12 mouse cellular contexts compared by ENCODE assay signal in genomic region chr12:36208456-36208855, GRCm38 (mm10). TPM values are rescaled to one million over a fixed set of nuclear protein-coding genes. Genes with fewer than 3 reads are reported as not detected.
DNase-seq lines count a peak whose midpoint lies in the region; ATAC-seq lines count a peak whose summit lies in the region.
"Had no signal": no experiment of that assay in that cellular context is flagged by ENCODE, and none has a peak within 500 bp of the region (broad histone marks: within the 10 kb centered on the region; RNA-seq: fewer than 3 reads in every experiment).

No protein-coding gene starts in this region.

- no peak for DNase-seq in forebrain, embryonic 10.5 days (ENCODE audit: extremely low spot score, low spot score)
- peak; percentile 10 for DNase-seq in neural tube, embryonic 11.5 days (ENCODE audit: low spot score)
- DNase-seq in neural tube, embryonic 10.5 days (ENCODE audit: extremely low spot score, low spot score) = no peak
- no peak for DNase-seq in kidney, adult 8-10 months
- DNase-seq in urinary bladder, adult 2 months (ENCODE audit: low spot score) = no peak
- DNase-seq in kidney, postnatal 4 days = no peak
- DNase-seq: kidney, postnatal 14 days; thymus, postnatal 36 days had no signal

- peak overlapping the region; percentile 14; the same call in 1 of the 2 replicates for H3K4me3 ChIP-seq in forebrain, embryonic 15.5 days
- H3K4me3 ChIP-seq in forebrain, embryonic 10.5 days = no peak overlapping the region
- no peak overlapping the region for H3K4me3 ChIP-seq in neural tube, embryonic 11.5 days (ENCODE audit: low read depth, low read length)

- no peaks in the 10 kb centered on the region for H3K36me3 ChIP-seq in forebrain, embryonic 15.5 days
- no peaks in the 10 kb centered on the region for H3K36me3 ChIP-seq in forebrain, embryonic 10.5 days (replicated peaks)
- no peaks in the 10 kb centered on the region for H3K36me3 ChIP-seq in neural tube, embryonic 11.5 days (ENCODE audit: control insufficient read depth, insufficient read depth, low read length)

- H3K9ac ChIP-seq in forebrain, embryonic 15.5 days (replicated peaks) = no peak overlapping the region
- no peak overlapping the region for H3K9ac ChIP-seq in neural tube, embryonic 11.5 days (ENCODE audit: low read length)

- 49% methylated on average over 19 of the region's 19 CpGs for WGBS in forebrain, embryonic 15.5 days
- 80% methylated on average over 19 of the region's 19 CpGs for WGBS in forebrain, embryonic 10.5 days
- WGBS in neural tube, embryonic 11.5 days = 85% methylated on average over 19 of the region's 19 CpGs

- H3K27ac ChIP-seq in forebrain, embryonic 15.5 days (replicated peaks) = no peak overlapping the region
- no peak overlapping the region for H3K27ac ChIP-seq in forebrain, embryonic 10.5 days
- no peak overlapping the region for H3K27ac ChIP-seq in neural tube, embryonic 11.5 days (ENCODE audit: low read depth, low read length)
- H3K27ac ChIP-seq: macrophage had no signal

- no peaks in the 10 kb centered on the region for H3K9me3 ChIP-seq in forebrain, embryonic 15.5 days
- H3K9me3 ChIP-seq in forebrain, embryonic 10.5 days = no peaks in the 10 kb centered on the region
- no peaks in the 10 kb centered on the region for H3K9me3 ChIP-seq in neural tube, embryonic 11.5 days (ENCODE audit: control insufficient read depth, low read length)

- no peak; the same call in 1 of the 2 replicates for ATAC-seq in forebrain, embryonic 15.5 days (replicated peaks)
- no peak for ATAC-seq in neural tube, embryonic 11.5 days (ENCODE audit: insufficient read depth, low FRiP score, low TSS enrichment)
- 0 out of 2 replicates have a peak, but pooled peaks have one; percentile 12 for ATAC-seq in megakaryocyte progenitor cell, adult 5-6 weeks (replicated peaks; ENCODE audit: poor library complexity)

- H3K27me3 ChIP-seq in forebrain, embryonic 15.5 days = no peaks in the 10 kb centered on the region
- no peaks in the 10 kb centered on the region for H3K27me3 ChIP-seq in forebrain, embryonic 10.5 days (ENCODE audit: poor library complexity, severe bottlenecking)
- H3K27me3 ChIP-seq in neural tube, embryonic 11.5 days (ENCODE audit: control insufficient read depth, insufficient read depth, low read length) = no peaks in the 10 kb centered on the region

- H3K4me2 ChIP-seq in forebrain, embryonic 15.5 days (replicated peaks) = peak overlapping the region; percentile 13; the same call in 1 of the 2 replicates
- no peak overlapping the region for H3K4me2 ChIP-seq in neural tube, embryonic 11.5 days (ENCODE audit: low read depth)

- H3K4me1 ChIP-seq in forebrain, embryonic 15.5 days = peaks cover 9% of the 10 kb centered on the region
- H3K4me1 ChIP-seq in forebrain, embryonic 10.5 days = peaks cover 9% of the 10 kb centered on the region
- H3K4me1 ChIP-seq in neural tube, embryonic 11.5 days (ENCODE audit: control insufficient read depth, insufficient read depth, low read length) = peaks cover 6% of the 10 kb centered on the region

RNA-seq across cellular contexts. Expression of gene Lrrc72, which starts 44.7 kb away (rescaled TPM):
- not detected in 2 replicates for polyA plus RNA-seq in forebrain, embryonic 15.5 days (2015; fragmentation: Nextera tagmentation; extraction: Ambion mirVana)
- not detected in 2 replicates for polyA plus RNA-seq in forebrain, embryonic 10.5 days (2016; fragmentation: Nextera tagmentation; extraction: Ambion mirVana)
- polyA plus RNA-seq in neural tube, embryonic 11.5 days (2014; fragmentation: Nextera tagmentation; extraction: Ambion mirVana) = not detected in 2 replicates
- total RNA-seq in megakaryocyte progenitor cell, adult 5-6 weeks (2015) = not detected in 2 replicates
- not detected in 2 replicates for total RNA-seq in megakaryocyte progenitor cell, adult 5-6 weeks (2017)
- not detected in 2 replicates for polyA plus RNA-seq in urinary bladder, adult 2 months (2012; rRNA removed)
- total RNA-seq: common myeloid progenitor, adult 5-6 weeks had no signal
- polyA plus RNA-seq: macrophage had no signal

RNA-seq across cellular contexts. Expression of gene Bzw2, which starts 50.6 kb away (rescaled TPM):
- 515 and 540 TPM in 2 replicates for polyA plus RNA-seq in forebrain, embryonic 15.5 days (2015; fragmentation: Nextera tagmentation; extraction: Ambion mirVana)
- 269 and 276 TPM in 2 replicates for polyA plus RNA-seq in forebrain, embryonic 10.5 days (2016; fragmentation: Nextera tagmentation; extraction: Ambion mirVana)
- polyA plus RNA-seq in neural tube, embryonic 11.5 days (2014; fragmentation: Nextera tagmentation; extraction: Ambion mirVana) = 291 and 303 TPM in 2 replicates
- total RNA-seq in megakaryocyte progenitor cell, adult 5-6 weeks (2015) = 150 and 156 TPM in 2 replicates
- 111 and 131 TPM in 2 replicates for total RNA-seq in megakaryocyte progenitor cell, adult 5-6 weeks (2017)
- 70.7 and 72.9 TPM in 2 replicates for polyA plus RNA-seq in urinary bladder, adult 2 months (2012; rRNA removed)

RNA-seq across cellular contexts. Expression of gene Ankmy2, which starts 51.5 kb away (rescaled TPM):
- polyA plus RNA-seq in forebrain, embryonic 15.5 days (2015; fragmentation: Nextera tagmentation; extraction: Ambion mirVana) = 59.7 and 60.2 TPM in 2 replicates
- 21.4 and 23.8 TPM in 2 replicates for polyA plus RNA-seq in forebrain, embryonic 10.5 days (2016; fragmentation: Nextera tagmentation; extraction: Ambion mirVana)
- polyA plus RNA-seq in neural tube, embryonic 11.5 days (2014; fragmentation: Nextera tagmentation; extraction: Ambion mirVana) = 23.1 and 29.1 TPM in 2 replicates
- total RNA-seq in megakaryocyte progenitor cell, adult 5-6 weeks (2015) = 17.1 and 22.2 TPM in 2 replicates
- 22.7 and 23.3 TPM in 2 replicates for total RNA-seq in megakaryocyte progenitor cell, adult 5-6 weeks (2017)
- polyA plus RNA-seq in urinary bladder, adult 2 months (2012; rRNA removed) = 36.2 and 43.3 TPM in 2 replicates
